Mouse (Mus musculus) hindbrain, embryonic 13.5 days (tissue): ENCODE measurements at regions not wholly inside any gene's neighbourhood (a gene's known extent, or its start where the extent isn't known, plus 50 kb on each side); places are given as distances from the start of the nearest gene placed in this dataset.
A peak's percentile ranks its signal among the peaks of the same experiment; 100 is the strongest.
"Not testable (repeated sequence)": the region's sequence is repeated elsewhere in the genome, so short reads cannot be mapped to it uniquely, and the experiment has no call there.

Experiments
- ATAC-seq: fragments of 200-750 bp; cut with Nextera tagmentation; 2 replicates; pipeline ENCODE4 v1.8.0; 2017; ENCODE audit warnings: moderate TSS enrichment; ENCODE audit not compliant: low FRiP score
- H3K27ac ChIP-seq: fragments of 300-500 bp; sonication (generic); 2 replicates; pipeline ENCODE4 v1.5.1; 2015; ENCODE audit warnings: inconsistent platforms, mild to moderate bottlenecking, moderate library complexity
- H3K27me3 ChIP-seq: fragments of 300-500 bp; sonication (generic); 2 replicates; pipeline ENCODE4 v1.6.1; 2015; ENCODE audit warnings: mild to moderate bottlenecking, inconsistent platforms
- H3K36me3 ChIP-seq: fragments of 300-500 bp; sonication (generic); 2 replicates; pipeline ENCODE4 v1.6.1; 2015; ENCODE audit warnings: mild to moderate bottlenecking, inconsistent platforms
- H3K4me1 ChIP-seq: fragments of 300-500 bp; sonication (generic); replicated peaks from 2 replicates; pipeline ENCODE4 v1.6.1; 2015; ENCODE audit warnings: inconsistent platforms
- H3K4me2 ChIP-seq: fragments of 300-500 bp; sonication (generic); 2 replicates; pipeline ENCODE4 v1.6.1; 2015; ENCODE audit warnings: inconsistent platforms, mild to moderate bottlenecking, moderate library complexity
- H3K4me3 ChIP-seq: fragments of 300-500 bp; sonication (generic); 2 replicates; pipeline ENCODE4 v1.5.1; 2015; ENCODE audit warnings: mild to moderate bottlenecking, inconsistent platforms
- H3K9ac ChIP-seq: fragments of 300-500 bp; sonication (generic); 2 replicates; pipeline ENCODE4 v1.6.1; 2015; ENCODE audit warnings: mild to moderate bottlenecking, inconsistent platforms
- H3K9me3 ChIP-seq: fragments of 300-500 bp; sonication (generic); 2 replicates; pipeline ENCODE4 v1.6.1; 2016; ENCODE audit warnings: inconsistent platforms
- WGBS: fragments of 180-500 bp; shearing (Covaris S2); methylation state at CpG from one replicate; pipeline ENCODE4 v1.1.7; 2015; 5-methylcytosine and 5-hydroxymethylcytosine counted together

DNA sequence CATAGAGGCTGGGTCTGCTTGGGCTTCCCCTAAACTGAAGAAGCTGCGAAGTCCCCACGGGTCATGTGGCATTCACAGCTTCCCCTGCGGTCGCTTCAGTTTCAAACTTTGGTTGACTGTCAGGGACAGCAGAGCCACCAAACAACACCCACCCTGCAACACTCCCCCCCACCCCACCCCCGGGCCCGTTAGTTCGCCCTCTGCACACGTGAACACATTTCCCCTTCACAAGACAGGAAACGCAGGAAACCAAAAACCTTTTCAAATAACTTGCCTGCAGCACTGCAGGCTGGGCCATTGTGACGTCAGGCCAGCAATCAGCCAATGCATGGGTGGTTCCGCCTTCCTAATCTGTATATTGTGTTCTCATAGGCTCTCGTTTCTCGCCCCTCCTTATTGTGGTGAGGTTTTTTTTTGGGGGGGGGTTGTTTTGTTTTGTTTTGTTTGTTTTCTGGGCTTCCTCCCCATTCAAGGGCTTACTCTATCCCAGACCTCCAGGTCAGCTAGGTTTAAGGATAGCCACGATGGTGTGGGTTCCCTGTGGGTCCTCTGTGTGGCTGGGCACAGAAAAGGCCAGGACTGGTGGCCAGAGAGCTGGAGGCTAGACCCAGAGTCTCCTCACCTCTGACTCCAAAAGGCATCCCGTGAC lies 82.2 kb upstream of the Med13l start:
- Histone ChIP-seq H3K4me1 (peaks cover 22% of the 10 kb centered on the region), H3K36me3 (no peaks in the 10 kb centered on the region), H3K27me3 (no peaks in the 10 kb centered on the region), H3K27ac (no peak overlapping the region), H3K4me2 (peak overlapping the region; percentile 62), H3K9ac (peak overlapping the region; percentile 46), H3K4me3 (peak overlapping the region; percentile 34), H3K9me3 (no peaks in the 10 kb centered on the region)
- WGBS = 4% methylated on average over 15 of the region's 15 CpGs
- peak; percentile 87 for ATAC-seq

DNA sequence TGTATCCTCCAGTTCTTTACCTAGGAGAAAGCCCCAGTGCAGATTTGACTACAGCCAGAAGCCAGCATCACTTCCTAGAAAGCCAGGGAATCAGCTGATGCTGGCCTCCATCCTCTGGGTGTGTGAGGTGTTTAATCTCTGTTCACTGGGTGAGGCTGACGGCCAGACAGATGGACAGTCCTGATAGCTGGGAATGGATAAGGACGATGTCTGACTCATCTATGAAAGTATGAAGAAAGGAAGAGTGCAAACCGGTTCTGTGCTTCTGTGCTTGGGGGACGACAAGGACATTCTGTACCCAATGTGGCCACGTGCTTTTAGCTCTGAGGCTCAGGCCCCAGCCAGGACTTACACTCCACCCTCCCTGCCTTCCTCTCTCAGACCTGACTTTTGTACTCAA lies 80.5 kb upstream of the Med13l start:
- Histone ChIP-seq H3K9me3 (no peaks in the 10 kb centered on the region), H3K27me3 (no peaks in the 10 kb centered on the region), H3K36me3 (no peaks in the 10 kb centered on the region), H3K4me3 (no peak overlapping the region), H3K27ac (no peak overlapping the region), H3K4me2 (no peak overlapping the region), H3K4me1 (peaks cover 25% of the 10 kb centered on the region), H3K9ac (no peak overlapping the region)
- 82% methylated on average over 5 of the region's 5 CpGs for WGBS
- ATAC-seq = no peak

DNA sequence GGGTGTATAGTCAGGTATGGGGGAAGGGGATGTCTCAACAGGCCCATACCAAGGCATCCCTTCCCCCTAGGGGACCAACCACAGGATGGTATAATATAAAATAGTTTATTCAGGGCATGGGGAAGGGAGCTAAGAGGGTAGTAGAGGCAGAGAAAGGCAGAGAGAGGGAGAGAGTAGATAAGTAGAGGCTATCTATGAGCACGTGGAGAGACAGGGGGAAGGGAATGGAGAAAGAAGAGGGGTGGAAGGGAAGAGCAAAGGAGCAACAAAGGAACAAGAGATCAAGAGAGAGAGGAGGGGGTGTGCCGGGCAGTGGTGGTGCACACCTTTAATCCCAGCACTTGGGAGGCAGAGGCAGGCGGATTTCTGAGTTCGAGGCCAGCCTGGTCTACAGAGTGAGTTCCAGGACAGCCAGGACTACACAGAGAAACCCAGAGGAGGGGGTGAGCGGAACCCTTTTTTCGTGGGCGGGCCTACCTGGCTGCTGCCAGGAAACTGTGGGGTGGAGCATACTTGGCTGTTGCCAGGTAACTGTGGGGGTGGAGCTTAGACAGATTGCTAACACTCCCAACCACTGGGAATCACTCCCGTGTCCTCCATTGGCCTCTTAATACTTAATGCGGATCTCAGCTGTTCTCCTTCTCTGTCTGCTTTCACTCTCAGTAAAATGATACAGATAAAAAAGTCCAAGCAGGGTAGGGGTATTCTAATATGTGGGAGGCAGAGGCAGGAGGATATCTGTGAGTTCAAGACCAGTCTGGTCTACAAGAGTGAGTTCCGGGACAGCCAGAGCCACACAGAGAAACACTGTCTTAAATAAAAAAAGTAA lies 79.3 kb upstream of the Med13l start:
- ATAC-seq = no peak
- Histone ChIP-seq H3K4me1 (peaks cover 25% of the 10 kb centered on the region), H3K27me3 (no peaks in the 10 kb centered on the region), H3K27ac (no peak overlapping the region), H3K9ac (no peak overlapping the region), H3K36me3 (no peaks in the 10 kb centered on the region), H3K4me2 (no peak overlapping the region), H3K9me3 (no peaks in the 10 kb centered on the region), H3K4me3 (no peak overlapping the region)
- WGBS = 76% methylated on average over 10 of the region's 10 CpGs

DNA sequence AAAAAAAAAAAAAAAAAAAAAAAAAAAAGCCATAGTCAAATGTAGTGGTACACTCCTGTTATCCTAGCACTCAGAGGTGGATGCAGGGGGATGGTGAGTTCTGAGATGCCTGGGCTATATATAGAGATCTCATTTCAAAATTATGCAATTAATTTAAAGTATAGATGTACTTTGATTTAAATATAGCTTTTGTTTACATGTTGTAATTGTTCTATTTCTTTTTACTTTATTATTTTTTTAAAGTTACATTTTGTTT lies 78.8 kb upstream of the Med13l start:
- Histone ChIP-seq H3K27ac (no peak overlapping the region), H3K4me3 (no peak overlapping the region), H3K4me1 (peaks cover 25% of the 10 kb centered on the region), H3K9me3 (no peaks in the 10 kb centered on the region), H3K4me2 (no peak overlapping the region), H3K27me3 (no peaks in the 10 kb centered on the region), H3K9ac (no peak overlapping the region), H3K36me3 (no peaks in the 10 kb centered on the region)
- no peak for ATAC-seq

DNA sequence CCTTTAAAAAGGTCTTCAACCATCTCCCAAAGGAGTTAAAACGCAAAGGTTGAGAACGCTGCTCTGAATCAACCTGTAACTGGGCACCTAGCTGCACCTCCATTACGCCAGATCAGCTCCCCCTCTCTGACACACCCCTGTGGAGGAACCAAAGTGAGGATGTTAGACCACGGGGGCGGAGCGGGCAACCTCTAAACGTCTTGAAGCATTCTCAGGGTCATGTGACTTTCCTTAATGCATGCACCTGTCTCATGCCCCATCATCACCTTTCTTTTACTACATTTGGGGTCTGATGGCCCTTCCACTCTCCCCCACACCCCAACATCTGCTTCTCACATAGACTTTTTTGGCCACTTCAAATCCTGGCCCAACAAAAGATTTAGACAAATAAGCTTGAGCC lies 77.9 kb upstream of the Med13l start:
- H3K36me3 ChIP-seq = no peaks in the 10 kb centered on the region
- whole genome bisulfite sequencing = 52% methylated on average over 7 of the region's 7 CpGs
- no peak overlapping the region for H3K9ac ChIP-seq
- H3K4me2 ChIP-seq = no peak overlapping the region
- ATAC-seq = no peak
- H3K4me1 ChIP-seq = peaks cover 23% of the 10 kb centered on the region
- no peak overlapping the region for H3K27ac ChIP-seq
- H3K27me3 ChIP-seq = no peaks in the 10 kb centered on the region
- H3K9me3 ChIP-seq = no peaks in the 10 kb centered on the region
- H3K4me3 ChIP-seq = no peak overlapping the region

DNA sequence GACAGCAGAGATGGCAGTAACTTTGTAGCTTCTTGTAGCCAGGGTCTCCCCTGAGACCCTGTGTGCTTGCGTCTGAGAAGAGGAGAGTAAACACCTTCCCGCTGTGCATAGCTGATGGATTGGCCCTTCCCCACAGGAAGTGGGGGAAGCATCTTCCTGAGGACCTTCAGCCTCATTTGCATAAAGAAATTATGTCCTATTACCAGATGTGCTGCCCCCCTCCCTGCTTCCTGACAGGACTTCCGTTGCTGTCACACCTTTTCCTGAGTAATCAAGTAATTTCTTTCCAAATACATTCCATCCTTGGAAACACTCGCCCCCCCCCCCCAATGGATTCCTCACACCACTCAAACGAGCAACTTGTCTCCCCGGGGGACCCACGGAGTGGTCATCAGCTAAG lies 77.5 kb upstream of the Med13l start:
- no peaks in the 10 kb centered on the region for H3K36me3 ChIP-seq
- H3K4me2 ChIP-seq = no peak overlapping the region
- ATAC-seq = no peak
- no peak overlapping the region for H3K9ac ChIP-seq
- H3K4me3 ChIP-seq = no peak overlapping the region
- WGBS = 16% methylated on average over 7 of the region's 7 CpGs
- H3K9me3 ChIP-seq = no peaks in the 10 kb centered on the region
- peaks cover 19% of the 10 kb centered on the region for H3K4me1 ChIP-seq
- H3K27me3 ChIP-seq = no peaks in the 10 kb centered on the region
- no peak overlapping the region for H3K27ac ChIP-seq

DNA sequence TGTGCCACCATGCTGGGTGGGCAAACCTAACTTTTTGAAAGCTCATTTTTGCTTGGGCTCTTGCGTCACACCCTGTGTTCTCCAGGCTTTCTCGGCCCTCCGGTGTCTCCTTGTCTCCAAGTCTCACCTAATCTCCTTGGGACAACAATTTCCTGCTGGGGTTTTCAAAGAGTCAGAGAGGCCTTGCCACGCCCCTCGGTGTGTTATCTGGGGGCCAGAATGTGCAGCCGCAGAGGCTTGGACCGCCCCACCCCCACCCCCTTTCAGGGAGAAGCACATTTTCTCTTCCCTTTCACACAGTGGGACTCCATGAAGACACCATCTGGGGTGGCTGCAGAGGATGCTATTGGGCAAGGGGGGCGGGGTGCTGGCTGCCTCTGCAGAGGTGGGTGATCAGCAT lies 76.9 kb upstream of the Med13l start:
- WGBS = 15% methylated on average over 8 of the region's 8 CpGs
- Histone ChIP-seq H3K9me3 (no peaks in the 10 kb centered on the region), H3K36me3 (no peaks in the 10 kb centered on the region), H3K4me2 (no peak overlapping the region), H3K4me3 (no peak overlapping the region), H3K4me1 (peaks cover 16% of the 10 kb centered on the region), H3K9ac (no peak overlapping the region), H3K27me3 (no peaks in the 10 kb centered on the region), H3K27ac (no peak overlapping the region)
- ATAC-seq = no peak

DNA sequence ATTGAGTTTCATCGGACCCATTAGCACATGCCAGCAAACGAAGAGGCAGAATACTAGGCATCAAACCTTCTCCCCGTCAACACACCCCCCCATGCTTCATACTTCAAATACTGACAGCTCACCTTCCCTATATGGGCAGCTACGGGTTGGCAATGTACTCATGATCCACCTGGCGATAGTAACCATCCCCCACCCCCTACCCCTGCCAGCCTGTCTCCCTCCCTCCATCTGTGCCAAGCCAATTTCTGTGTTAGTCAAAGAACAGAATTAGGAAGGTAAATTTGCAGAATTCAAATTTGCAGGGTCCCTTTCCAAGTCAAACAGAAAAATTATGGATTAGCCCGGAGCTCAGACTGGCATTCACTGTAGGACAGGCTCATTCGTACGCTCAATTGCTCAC lies 75.3 kb upstream of the Med13l start:
- H3K9ac ChIP-seq = no peak overlapping the region
- no peaks in the 10 kb centered on the region for H3K36me3 ChIP-seq
- no peak for ATAC-seq
- H3K27ac ChIP-seq = no peak overlapping the region
- no peak overlapping the region for H3K4me2 ChIP-seq
- H3K27me3 ChIP-seq = no peaks in the 10 kb centered on the region
- peaks cover 14% of the 10 kb centered on the region for H3K4me1 ChIP-seq
- 95% methylated on average over 8 of the region's 8 CpGs for WGBS
- H3K4me3 ChIP-seq = no peak overlapping the region
- no peaks in the 10 kb centered on the region for H3K9me3 ChIP-seq

DNA sequence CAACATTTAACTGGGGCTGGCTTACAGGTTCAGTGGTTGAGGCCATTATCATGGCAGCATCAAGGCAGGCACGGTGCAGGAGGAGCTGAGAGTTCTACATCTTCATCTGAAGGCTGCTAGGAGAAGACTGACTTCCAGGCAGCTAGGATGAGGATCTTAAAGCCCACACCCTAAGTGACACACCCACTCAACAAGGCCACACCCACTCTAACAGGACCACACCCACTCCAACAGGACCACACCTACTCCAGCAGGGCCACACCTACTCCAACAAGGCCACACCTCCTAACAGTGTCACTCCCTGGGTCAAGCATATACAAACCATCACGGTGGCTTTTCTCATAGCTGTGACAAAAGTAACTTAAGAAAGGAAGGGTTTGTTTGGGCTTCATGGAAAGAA lies 68.0 kb upstream of the Med13l start:
- not testable (repeated sequence) for ATAC-seq, H3K27ac ChIP-seq, H3K36me3 ChIP-seq, H3K9me3 ChIP-seq, H3K4me2 ChIP-seq, H3K4me1 ChIP-seq, H3K4me3 ChIP-seq, H3K27me3 ChIP-seq, H3K9ac ChIP-seq
- 77% methylated on average over 2 of the region's 2 CpGs for WGBS

DNA sequence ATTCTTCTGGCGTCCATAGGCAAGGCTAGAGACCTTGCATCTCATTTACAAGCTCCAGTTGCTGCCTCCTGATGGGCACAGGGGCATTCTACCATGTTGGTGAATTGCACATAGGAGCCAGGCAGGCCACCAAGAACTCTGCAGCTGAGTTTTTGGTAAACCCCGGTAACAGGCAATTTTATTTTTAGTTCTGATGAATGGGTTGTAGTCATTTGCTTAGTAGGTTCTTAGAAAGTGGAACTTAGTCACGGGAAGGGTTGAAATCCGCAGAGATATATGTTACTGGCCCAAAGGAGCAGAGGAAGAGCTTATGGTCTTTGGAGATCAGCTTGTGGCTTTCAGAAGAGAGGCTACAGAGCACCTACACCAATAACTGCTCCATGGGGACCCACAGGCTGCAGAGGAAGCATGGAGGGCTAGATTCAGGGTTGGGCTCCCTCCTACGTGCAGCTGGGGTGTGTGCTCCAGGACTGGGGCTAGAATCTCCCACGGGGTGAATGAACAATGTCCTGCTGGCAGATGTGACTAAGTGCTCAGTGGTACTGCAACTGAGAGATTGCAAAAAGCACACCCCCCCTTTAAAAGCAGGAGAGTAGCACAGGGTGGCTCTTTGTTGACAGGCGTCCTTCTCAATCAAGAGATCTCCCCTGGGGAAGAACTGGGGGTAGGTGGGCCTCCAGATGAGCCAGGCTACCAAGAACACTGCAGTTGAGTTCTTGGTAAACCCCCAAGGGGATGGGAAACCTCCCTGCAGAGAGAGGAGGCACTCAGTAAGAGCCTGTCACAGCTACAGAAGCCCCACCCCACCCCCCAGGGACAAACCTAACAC lies 65.6 kb upstream of the Med13l start:
- H3K36me3 ChIP-seq = no peaks in the 10 kb centered on the region
- H3K9me3 ChIP-seq = no peaks in the 10 kb centered on the region
- no peak for ATAC-seq
- H3K27ac ChIP-seq = no peak overlapping the region
- H3K4me3 ChIP-seq = no peak overlapping the region
- H3K27me3 ChIP-seq = no peaks in the 10 kb centered on the region
- 69% methylated on average over 7 of the region's 7 CpGs for WGBS
- no peak overlapping the region for H3K9ac ChIP-seq
- no peak overlapping the region for H3K4me2 ChIP-seq
- H3K4me1 ChIP-seq = peaks cover 7% of the 10 kb centered on the region

DNA sequence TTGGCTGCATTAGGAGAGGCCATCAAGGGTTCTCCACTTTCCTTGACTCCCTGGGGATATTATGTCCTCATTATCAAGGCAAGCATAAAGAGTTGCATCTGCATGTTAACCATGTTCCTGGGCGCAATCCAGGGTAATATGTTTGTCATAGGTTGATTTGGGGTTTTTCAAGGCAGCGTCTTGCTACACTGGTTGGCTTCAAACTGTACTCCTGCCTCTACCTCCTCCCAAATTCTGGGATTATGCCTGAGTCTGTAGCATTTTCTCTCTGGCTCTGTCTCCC lies 65.1 kb upstream of the Med13l start:
- Histone ChIP-seq H3K36me3 (no peaks in the 10 kb centered on the region), H3K4me3 (no peak overlapping the region), H3K27me3 (no peaks in the 10 kb centered on the region), H3K9ac (no peak overlapping the region), H3K4me1 (peaks cover 7% of the 10 kb centered on the region), H3K4me2 (no peak overlapping the region), H3K9me3 (no peaks in the 10 kb centered on the region), H3K27ac (no peak overlapping the region)
- ATAC-seq = no peak
- 65% methylated on average over 2 of the region's 2 CpGs for WGBS

DNA sequence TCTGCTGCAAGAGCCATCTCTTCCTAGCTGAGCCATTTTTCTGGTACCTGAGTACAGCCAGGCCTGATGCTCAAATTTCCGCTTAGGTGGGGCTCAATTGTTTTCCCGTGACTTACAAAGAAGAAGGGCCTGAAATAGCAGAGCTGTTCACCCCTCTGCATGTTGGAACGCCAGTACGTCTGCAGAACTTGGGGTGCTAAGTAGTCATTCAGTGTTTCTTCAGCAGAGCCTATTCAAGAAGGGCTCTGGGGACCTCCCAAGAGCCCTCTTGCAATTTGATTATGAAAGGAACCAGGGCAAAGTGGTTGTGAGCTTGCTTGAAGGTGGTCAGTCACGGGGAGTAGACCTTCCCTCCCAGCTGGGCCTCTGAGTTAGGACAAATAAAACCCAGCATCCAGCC lies 58.9 kb upstream of the Med13l start:
- no peak overlapping the region for H3K4me3 ChIP-seq
- H3K9me3 ChIP-seq = no peaks in the 10 kb centered on the region
- H3K4me2 ChIP-seq = no peak overlapping the region
- no peaks in the 10 kb centered on the region for H3K27me3 ChIP-seq
- H3K4me1 ChIP-seq = peaks cover 4% of the 10 kb centered on the region; the same call in 1 of the 2 replicates
- no peaks in the 10 kb centered on the region for H3K36me3 ChIP-seq
- 63% methylated on average over 5 of the region's 5 CpGs for WGBS
- no peak for ATAC-seq
- no peak overlapping the region for H3K9ac ChIP-seq
- H3K27ac ChIP-seq = no peak overlapping the region

DNA sequence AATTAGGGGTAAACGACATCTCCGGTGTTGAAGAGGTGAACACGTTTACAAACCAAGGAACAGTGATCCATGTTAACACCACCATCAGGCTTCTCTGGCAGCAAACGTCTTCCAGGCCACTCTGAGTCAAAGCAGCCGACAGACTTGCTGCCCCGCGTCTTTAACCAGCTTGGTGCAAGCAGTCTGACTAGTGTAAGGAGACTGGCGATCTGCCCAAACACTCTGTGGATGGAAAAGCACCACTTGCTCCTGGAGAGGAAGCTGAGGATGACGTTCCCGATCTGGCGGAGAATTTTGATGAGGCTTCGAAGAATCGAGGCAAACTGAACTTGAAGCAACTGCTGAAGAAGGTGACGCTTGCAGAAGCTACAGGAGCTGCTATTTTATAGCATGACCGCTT lies 57.5 kb upstream of the Med13l start:
- H3K27ac ChIP-seq = no peak overlapping the region
- H3K9me3 ChIP-seq = no peaks in the 10 kb centered on the region
- ATAC-seq = no peak
- H3K4me2 ChIP-seq = no peak overlapping the region
- H3K4me3 ChIP-seq = no peak overlapping the region
- H3K4me1 ChIP-seq = peaks cover 4% of the 10 kb centered on the region; the same call in 1 of the 2 replicates
- H3K27me3 ChIP-seq = no peaks in the 10 kb centered on the region
- no peak overlapping the region for H3K9ac ChIP-seq
- WGBS = 77% methylated on average over 15 of the region's 15 CpGs
- H3K36me3 ChIP-seq = no peaks in the 10 kb centered on the region
